Mouse (Mus musculus) frontal cortex, postnatal 10 days (tissue): ENCODE measurements at regions not wholly inside any gene's neighbourhood (a gene's known extent, or its start where the extent isn't known, plus 50 kb on each side); places are given as distances from the start of the nearest gene placed in this dataset.

Experiments used
- DNase-seq, 2 experiments: peaks; one replicate each; pipeline ENCODE4 v3.0.0; 2022; ENCODE audit warnings: low spot score in 2 of 2, mixed read lengths in 1 of 2

DNA sequence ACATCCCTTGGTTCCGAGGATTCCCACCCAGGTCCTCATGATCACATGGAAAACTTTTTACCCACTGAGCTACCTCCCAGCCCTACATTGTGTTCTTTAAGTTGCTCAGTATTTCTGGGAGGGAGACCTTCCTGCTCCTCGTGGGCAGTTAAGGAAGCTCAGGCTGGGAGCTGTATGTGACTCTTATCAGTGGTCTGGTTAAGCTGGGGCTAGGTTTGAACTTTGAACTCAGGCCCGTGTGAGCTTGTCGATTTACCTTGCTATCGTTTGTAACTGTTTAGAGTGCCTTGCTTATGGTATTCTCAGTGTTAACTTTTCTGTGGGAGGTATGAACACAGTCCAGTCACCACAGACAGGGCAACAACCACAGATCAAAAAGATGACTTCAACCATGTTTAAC, 68.4 kb upstream of the Tpm1 start:
- DNase-seq = no peak

DNA sequence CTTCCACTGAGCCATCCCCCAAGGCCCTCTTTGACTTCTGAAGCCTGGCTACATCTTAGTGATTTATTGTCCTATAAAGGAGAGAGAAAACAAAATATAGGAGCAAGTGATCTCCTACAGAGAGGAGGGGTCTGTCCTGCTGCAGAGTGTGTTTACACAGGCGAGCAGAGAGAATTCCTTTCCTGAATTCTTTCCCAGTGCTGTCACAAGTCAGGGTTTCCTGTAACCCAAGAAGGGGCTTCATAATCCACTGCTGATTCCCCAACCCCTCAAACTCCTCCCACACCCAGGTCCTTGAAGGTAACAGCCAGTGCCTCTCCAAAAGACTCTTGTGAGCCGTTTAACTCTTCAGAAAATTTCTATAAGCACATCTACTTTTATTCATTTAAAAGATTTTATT, 66.8 kb upstream of the Tpm1 start:
- no peak for DNase-seq

DNA sequence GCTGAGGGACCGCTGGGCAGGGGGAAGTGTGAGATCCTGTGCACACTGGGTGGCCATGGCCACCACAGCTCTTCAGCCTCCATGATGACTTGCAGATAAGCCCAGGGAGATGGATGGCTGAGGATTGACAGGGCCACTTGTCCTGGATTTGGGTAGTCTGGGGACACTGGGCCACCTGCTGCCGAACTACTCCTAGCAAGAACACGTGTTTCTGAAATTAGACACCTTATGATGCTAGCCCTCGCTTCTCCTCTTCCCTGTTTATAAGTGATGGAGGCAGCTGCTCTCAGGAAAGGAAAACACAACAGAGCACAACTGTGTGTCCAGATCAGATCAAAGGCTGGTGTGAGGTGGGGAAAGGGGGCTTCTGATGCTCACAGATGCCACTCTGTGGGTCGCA, 64.9 kb upstream of the Tpm1 start:
- no peak for DNase-seq

DNA sequence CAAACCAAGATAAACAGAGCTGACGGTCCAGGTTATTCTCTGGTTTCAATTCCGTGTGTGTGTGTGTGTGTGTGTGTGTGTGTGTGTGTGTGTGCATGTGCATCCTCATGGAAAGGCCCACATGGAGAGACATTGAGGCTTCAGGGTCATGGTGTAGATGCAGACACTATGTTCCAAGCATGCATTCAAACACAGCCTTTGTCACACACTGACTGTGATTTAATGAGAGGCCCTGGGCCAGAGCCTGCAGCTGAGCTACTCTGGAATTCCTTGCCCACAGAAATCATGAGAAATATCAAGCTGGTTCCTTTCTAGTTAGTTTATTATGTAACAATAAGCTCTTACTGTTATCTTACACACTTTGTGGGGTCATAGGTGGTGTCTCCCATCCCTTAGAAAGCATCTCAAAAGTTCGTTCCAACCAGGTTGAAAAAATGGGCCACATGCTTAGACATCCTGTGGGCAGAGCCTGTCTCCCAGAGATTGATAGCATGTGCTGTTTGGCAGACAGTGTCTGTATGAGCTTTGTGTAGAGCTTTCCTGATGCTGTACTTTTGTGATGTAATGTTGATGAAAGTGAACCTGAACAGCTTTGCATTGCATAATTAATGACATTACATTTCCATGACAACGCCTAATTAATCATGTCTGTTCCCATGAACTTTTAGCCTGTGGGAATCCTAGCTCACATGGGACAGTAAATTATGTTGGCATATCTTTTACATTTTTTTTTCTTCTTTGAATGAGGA, 62.8 kb upstream of the Tpm1 start:
- DNase-seq = no peak

DNA sequence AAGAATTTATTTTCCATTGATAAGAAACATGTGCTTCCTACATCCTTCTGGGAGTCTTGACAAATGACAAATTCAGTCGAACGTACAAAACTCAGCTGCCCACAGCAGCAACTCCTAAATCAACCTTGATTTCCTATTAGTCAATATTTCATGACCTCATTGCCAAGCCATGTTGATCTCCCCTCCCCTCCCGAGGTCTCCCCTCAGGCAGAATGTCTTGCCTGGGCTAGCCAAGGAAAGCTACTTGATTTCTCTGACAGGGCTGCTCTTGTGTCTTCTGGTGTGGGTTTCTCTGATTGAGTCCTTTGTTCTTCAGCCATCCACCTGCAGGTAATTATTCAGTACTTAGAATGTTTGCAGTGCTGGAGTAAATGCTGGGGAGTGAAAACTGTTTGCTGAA, 58.7 kb upstream of the Tpm1 start:
- no peak for DNase-seq

DNA sequence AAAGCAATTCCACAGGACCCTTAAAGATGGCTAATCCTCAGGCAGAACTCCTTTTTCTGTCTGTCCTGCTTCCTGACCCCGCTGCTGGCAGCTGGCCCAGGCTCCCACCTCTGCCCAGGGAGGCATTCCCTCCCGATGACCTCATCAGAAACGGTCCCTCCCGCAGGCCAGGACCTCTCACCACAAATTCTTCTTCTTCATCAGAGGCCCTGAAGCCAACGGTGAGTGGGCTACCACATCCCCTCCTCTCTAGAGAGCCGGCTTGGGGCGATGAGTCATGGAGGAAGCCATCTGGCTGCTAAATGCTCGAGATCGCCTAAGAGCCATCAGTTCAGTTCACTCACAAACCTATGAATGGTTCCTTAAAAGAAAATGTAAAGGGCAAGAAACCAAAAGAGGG, 56.7 kb upstream of the Tpm1 start:
- DNase-seq = peak in 1 of 2 experiments; percentile 15

- no peak for DNase-seq
Observed at GRCm38 (mm10) chr9:67105216-67105615, 56.0 kb upstream of the Tpm1 start.

- no peak for DNase-seq
Observed at GRCm38 (mm10) chr9:67104616-67105015, 55.4 kb upstream of the Tpm1 start.

- no peak for DNase-seq
Observed at GRCm38 (mm10) chr9:67102578-67102977, 53.4 kb upstream of the Tpm1 start.

DNA sequence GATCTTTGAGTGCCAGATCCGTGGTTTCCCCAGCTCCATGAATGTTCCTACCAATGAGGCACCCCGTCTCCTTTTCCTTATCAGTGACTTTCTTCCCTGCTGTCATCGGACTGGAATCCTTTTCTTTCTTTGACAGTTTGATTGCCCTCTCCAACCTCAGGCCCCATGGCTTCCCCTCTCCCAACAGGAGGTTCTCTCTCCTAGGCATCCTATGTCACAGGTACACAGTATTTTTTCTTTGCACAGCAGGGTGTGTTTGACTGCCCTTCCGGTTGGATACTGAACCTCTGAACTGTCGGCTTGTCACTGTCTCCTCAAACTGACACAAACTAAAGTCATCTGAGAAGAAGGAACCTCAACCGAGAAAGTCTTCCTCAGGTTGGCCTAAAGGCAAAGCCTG, 50.3 kb upstream of the Tpm1 start:
- DNase-seq = no peak
